Mouse (Mus musculus) gonadal fat pad, adult 2 months (tissue): Measurements from ENCODE around the gene Ptgr1. TPM values are rescaled to one million over a fixed set of nuclear protein-coding genes. Genes with fewer than 3 reads are reported as not detected.

Experiments
- DNase-seq: peaks from one replicate; pipeline ENCODE4 v3.0.0-alpha.2; 2012; ENCODE audit warnings: low read depth
- polyA plus RNA-seq: library from polyadenylated mRNA; depleted of rRNA; stranded (reverse); fragments of >200 nt; gene quantifications from 2 replicates; pipeline ENCODE4 v1.2.3, GENCODE M21; 2012; rRNA removed

Ptgr1 gene
- polyA plus RNA-seq, 1 experiment, result 6.8 TPM

DNA sequence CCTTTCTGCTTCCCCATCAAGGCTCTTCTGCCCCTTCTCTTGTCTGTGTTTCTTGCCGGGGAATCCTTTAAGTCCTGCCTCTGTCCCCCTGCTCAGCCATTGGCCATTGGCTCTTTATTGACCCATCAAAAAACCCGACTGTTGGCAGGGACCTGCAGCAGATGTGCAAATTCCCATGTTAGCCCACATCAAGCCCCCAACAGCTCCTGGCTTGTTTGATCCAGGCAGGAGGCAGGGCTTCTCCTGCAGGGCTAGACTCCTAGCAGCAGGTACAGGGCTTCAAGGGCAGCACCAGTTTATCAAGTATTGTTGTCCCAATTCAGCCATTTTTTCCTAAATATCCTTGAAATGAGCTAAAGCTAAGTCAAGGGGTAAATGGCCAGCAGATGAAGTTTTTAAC lies 60.8 kb downstream of the Ptgr1 start:
- DNase-seq, result no peak

DNA sequence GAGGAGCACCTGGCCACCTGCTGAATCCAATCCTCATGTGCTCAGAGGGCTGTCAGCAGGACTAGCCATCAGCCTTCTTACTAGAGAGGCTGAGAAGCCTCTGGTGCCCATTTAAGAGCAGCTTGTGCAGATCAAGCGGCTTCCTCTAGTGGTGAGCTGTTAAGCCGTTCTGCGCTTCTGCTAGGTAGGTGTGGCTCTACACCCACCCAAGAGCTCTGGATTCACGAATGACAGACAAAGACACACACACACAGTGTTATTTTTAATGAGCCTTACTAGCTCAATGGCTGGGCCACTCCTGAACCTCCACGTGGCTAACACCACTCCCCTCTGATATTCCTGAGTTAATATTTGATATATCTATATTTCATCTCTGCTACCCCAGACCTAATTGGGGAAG lies 61.3 kb downstream of the Ptgr1 start:
- no peak for DNase-seq

DNA sequence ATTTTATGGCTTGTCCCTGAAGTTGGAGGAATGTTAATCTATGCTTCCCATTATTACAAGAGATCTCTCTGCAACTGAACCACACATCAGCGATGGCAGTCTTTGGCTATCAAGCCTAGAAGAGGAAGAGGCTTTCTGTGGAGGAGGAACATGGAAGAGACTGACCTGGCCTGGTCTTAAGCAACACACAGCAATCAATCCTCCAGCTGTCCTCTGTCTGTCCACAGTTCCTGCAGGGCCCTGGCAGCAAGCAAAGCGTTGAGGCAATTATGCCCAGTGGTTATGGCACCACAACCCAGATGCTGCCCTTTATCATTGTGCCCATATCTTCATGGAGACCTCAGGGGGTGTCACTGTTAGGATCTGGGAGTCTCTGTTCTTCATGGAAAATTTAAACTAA lies 63.0 kb downstream of the Ptgr1 start:
- no peak for DNase-seq

Other genes with a start within 250 kb of the Ptgr1 start
- gene Olfr267, start 199.4 kb downstream of the Ptgr1 start, polyA plus RNA-seq, result 0.12 and 0.23 TPM in 2 replicates
- gene Ecpas, start 74.4 kb downstream of the Ptgr1 start, polyA plus RNA-seq, result 16.8 and 21.2 TPM in 2 replicates
- gene Zkscan16, start 43.5 kb downstream of the Ptgr1 start, polyA plus RNA-seq, result 0.53 and 0.66 TPM in 2 replicates
- gene Dnajc25, start 7.9 kb upstream of the Ptgr1 start, polyA plus RNA-seq, result 3.7 and 4.7 TPM in 2 replicates
- gene Gm20503, start 16.1 kb upstream of the Ptgr1 start, polyA plus RNA-seq, result not detected in 2 replicates
- gene Gng10, start 48.0 kb upstream of the Ptgr1 start, polyA plus RNA-seq, result 17.1 and 21.6 TPM in 2 replicates
- 0.03 TPM in 1 of 2 replicates, not detected in the other for gene AI481877, start 151.9 kb upstream of the Ptgr1 start, polyA plus RNA-seq
- gene Ugcg, start 202.1 kb upstream of the Ptgr1 start, polyA plus RNA-seq, result 10.9 and 13.5 TPM in 2 replicates